Mouse (Mus musculus): ENCODE measurements around the gene Aqp8. TPM values are rescaled to one million over a fixed set of nuclear protein-coding genes. Genes with fewer than 3 reads are reported as not detected.

The Aqp8 gene
- polyA plus RNA-seq, 1 experiment from 2014 or later: not detected

GRCm38 (mm10) chr7:123429624-123430410 lies 32.3 kb upstream of the Aqp8 start:
- H3K9ac ChIP-seq: no peak overlapping the region
- peaks cover 8% of the 10 kb centered on the region; the same call in 1 of the 2 replicates for H3K36me3 ChIP-seq (ENCODE audit: insufficient read depth)
- ATAC-seq (ENCODE audit: insufficient read depth) (no peak), DNase-seq (no peak)
- TF ChIP-seq CTCF (IDR thresholded peaks at IDR 0.05; ENCODE audit: low read depth): no peak
- H3K27ac ChIP-seq (ENCODE audit: low read depth): no peak overlapping the region
- 64% methylated on average over 8 of the region's 8 CpGs for WGBS
- no peaks in the 10 kb centered on the region for H3K4me1 ChIP-seq (ENCODE audit: insufficient read depth)
- H3K9me3 ChIP-seq (ENCODE audit: low read depth, low read length): no peaks in the 10 kb centered on the region
- no peak overlapping the region for H3K4me3 ChIP-seq (ENCODE audit: low read depth, low read length)
- H3K27me3 ChIP-seq (ENCODE audit: insufficient read depth, low read length): no peaks in the 10 kb centered on the region
- H3K4me2 ChIP-seq: no peak overlapping the region

DNA sequence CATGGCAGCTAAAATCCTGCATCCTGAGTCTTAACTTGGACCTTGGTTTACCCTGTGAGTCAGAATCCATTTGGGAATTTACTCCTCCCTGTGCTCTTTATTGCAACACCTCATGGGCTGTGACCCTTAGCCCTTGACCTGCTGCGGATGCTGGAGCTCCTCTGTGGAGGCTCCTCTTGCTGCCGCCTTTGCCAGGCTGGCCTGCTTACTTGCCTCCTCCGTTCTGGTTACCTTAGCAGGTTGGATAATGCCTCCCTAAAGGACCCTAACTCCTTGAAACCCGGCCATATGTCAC lies 31.7 kb upstream of the Aqp8 start:
- ATAC-seq (ENCODE audit: insufficient read depth) (no peak), DNase-seq (no peak)
- H3K4me2 ChIP-seq: no peak overlapping the region
- no peaks in the 10 kb centered on the region for H3K9me3 ChIP-seq (ENCODE audit: low read depth, low read length)
- 68% methylated on average over 4 of the region's 4 CpGs for WGBS
- no peak overlapping the region for H3K4me3 ChIP-seq (ENCODE audit: low read depth, low read length)
- H3K4me1 ChIP-seq (ENCODE audit: insufficient read depth): no peaks in the 10 kb centered on the region
- H3K9ac ChIP-seq: no peak overlapping the region
- H3K36me3 ChIP-seq (ENCODE audit: insufficient read depth): peaks cover 8% of the 10 kb centered on the region; the same call in 1 of the 2 replicates
- H3K27me3 ChIP-seq (ENCODE audit: insufficient read depth, low read length): no peaks in the 10 kb centered on the region
- H3K27ac ChIP-seq (ENCODE audit: low read depth): no peak overlapping the region
- no peak for TF ChIP-seq CTCF (IDR thresholded peaks at IDR 0.05; ENCODE audit: low read depth)

GRCm38 (mm10) chr7:123431206-123431605 lies 30.9 kb upstream of the Aqp8 start:
- Histone ChIP-seq H3K4me3 (ENCODE audit: low read depth, low read length) (no peak overlapping the region), H3K9ac (no peak overlapping the region), H3K9me3 (ENCODE audit: low read depth, low read length) (no peaks in the 10 kb centered on the region), H3K4me1 (ENCODE audit: insufficient read depth) (no peaks in the 10 kb centered on the region), H3K36me3 (ENCODE audit: insufficient read depth) (0 out of 2 replicates have a peak, but pooled peaks cover 8% of the 10 kb centered on the region), H3K27ac (ENCODE audit: low read depth) (no peak overlapping the region), H3K27me3 (ENCODE audit: insufficient read depth, low read length) (no peaks in the 10 kb centered on the region), H3K4me2 (no peak overlapping the region)
- 79% methylated on average over 4 of the region's 4 CpGs for WGBS
- TF ChIP-seq CTCF (IDR thresholded peaks at IDR 0.05; ENCODE audit: low read depth): no peak
- DNase-seq (no peak), ATAC-seq (ENCODE audit: insufficient read depth) (no peak)

- DNase-seq (no peak), ATAC-seq (ENCODE audit: insufficient read depth) (no peak)
- WGBS: 53% methylated on average over 1 of the region's 1 CpGs
Observed at GRCm38 (mm10) chr7:123442079-123442478, 20.0 kb upstream of the Aqp8 start.

GRCm38 (mm10) chr7:123448794-123449193 lies 13.3 kb upstream of the Aqp8 start:
- DNase-seq (no peak), ATAC-seq (ENCODE audit: insufficient read depth) (no peak)
- Histone ChIP-seq H3K9me3 (ENCODE audit: low read depth, low read length) (no peaks in the 10 kb centered on the region), H3K4me1 (ENCODE audit: insufficient read depth) (no peaks in the 10 kb centered on the region), H3K27ac (ENCODE audit: low read depth) (no peak overlapping the region), H3K27me3 (ENCODE audit: insufficient read depth, low read length) (no peaks in the 10 kb centered on the region), H3K36me3 (ENCODE audit: insufficient read depth) (no peaks in the 10 kb centered on the region), H3K4me3 (ENCODE audit: low read depth, low read length) (no peak overlapping the region), H3K9ac (no peak overlapping the region), H3K4me2 (no peak overlapping the region)
- TF ChIP-seq CTCF (IDR thresholded peaks at IDR 0.05; ENCODE audit: low read depth): no peak
- 92% methylated on average over 2 of the region's 2 CpGs for WGBS

More at GRCm38 (mm10) chr7:123442079-123442478, 20.0 kb upstream of the Aqp8 start:
- Histone ChIP-seq H3K4me1 (ENCODE audit: insufficient read depth) (no peaks in the 10 kb centered on the region), H3K9me3 (ENCODE audit: low read depth, low read length) (no peaks in the 10 kb centered on the region), H3K4me2 (no peak overlapping the region), H3K36me3 (ENCODE audit: insufficient read depth) (no peaks in the 10 kb centered on the region), H3K27ac (ENCODE audit: low read depth) (no peak overlapping the region), H3K4me3 (ENCODE audit: low read depth, low read length) (no peak overlapping the region), H3K27me3 (ENCODE audit: insufficient read depth, low read length) (no peaks in the 10 kb centered on the region), H3K9ac (no peak overlapping the region)
- TF ChIP-seq CTCF (IDR thresholded peaks at IDR 0.05; ENCODE audit: low read depth): no peak

DNA sequence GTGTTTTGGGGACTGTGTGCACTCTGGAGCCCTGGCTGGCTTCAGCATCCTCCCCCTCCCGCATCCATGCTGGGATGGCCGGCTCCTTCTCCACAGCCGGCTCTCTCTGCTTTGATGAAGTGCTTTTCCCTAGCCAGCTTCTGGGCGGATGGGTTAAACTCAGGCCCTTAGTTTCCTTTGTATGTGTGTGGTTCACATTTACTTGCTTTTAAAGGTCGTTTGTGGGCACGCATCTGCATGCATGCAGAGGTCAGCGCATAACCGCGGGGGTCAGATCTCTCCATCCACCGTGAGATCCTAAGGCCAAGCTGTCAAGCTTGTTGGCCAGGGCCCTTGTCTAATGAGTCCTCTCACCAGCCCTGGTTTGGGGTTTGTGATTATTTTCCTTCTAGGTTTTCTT lies 12.4 kb upstream of the Aqp8 start:
- Histone ChIP-seq H3K27ac (ENCODE audit: low read depth) (no peak overlapping the region), H3K4me3 (ENCODE audit: low read depth, low read length) (no peak overlapping the region), H3K9me3 (ENCODE audit: low read depth, low read length) (no peaks in the 10 kb centered on the region), H3K27me3 (ENCODE audit: insufficient read depth, low read length) (no peaks in the 10 kb centered on the region), H3K9ac (no peak overlapping the region), H3K4me2 (no peak overlapping the region), H3K4me1 (ENCODE audit: insufficient read depth) (no peaks in the 10 kb centered on the region), H3K36me3 (ENCODE audit: insufficient read depth) (no peaks in the 10 kb centered on the region)
- ATAC-seq (ENCODE audit: insufficient read depth) (no peak), DNase-seq (no peak)
- TF ChIP-seq CTCF (IDR thresholded peaks at IDR 0.05; ENCODE audit: low read depth): no peak
- WGBS: 67% methylated on average over 10 of the region's 10 CpGs

DNA sequence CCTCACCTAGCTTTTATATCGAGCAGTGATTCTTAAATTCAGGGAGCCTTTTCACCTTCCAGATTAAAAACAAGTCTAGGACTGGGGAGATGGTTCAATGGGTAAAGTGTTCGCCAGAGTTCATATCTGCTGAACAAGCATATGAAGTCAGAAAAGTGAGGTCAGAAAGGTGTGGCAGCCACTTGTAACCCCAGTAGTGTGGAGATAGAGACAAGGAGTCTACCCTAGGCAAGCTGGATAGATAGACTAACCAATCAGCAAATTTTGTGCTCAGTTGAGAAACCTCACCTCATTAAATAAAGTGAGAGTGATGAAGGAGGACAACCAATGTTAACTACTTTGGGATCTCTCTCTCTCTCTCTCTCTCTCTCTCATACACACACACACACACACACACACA lies 11.6 kb upstream of the Aqp8 start:
- DNase-seq (no peak), ATAC-seq (ENCODE audit: insufficient read depth) (no peak)
- no peaks in the 10 kb centered on the region for H3K4me1 ChIP-seq (ENCODE audit: insufficient read depth)
- no peaks in the 10 kb centered on the region for H3K27me3 ChIP-seq (ENCODE audit: insufficient read depth, low read length)
- no peak overlapping the region for H3K27ac ChIP-seq (ENCODE audit: low read depth)
- no peak overlapping the region for H3K4me3 ChIP-seq (ENCODE audit: low read depth, low read length)
- no peaks in the 10 kb centered on the region for H3K36me3 ChIP-seq (ENCODE audit: insufficient read depth)
- no peak for TF ChIP-seq CTCF (IDR thresholded peaks at IDR 0.05; ENCODE audit: low read depth)
- WGBS: 86% methylated on average over 2 of the region's 2 CpGs
- H3K9me3 ChIP-seq (ENCODE audit: low read depth, low read length): no peaks in the 10 kb centered on the region
- no peak overlapping the region for H3K4me2 ChIP-seq
- no peak overlapping the region for H3K9ac ChIP-seq

All from lung, embryonic 14.5 days (tissue).